Mouse (Mus musculus) neural tube, embryonic 11.5 days (tissue): ENCODE data around the gene Psmd1. TPM values are rescaled to one million over a fixed set of nuclear protein-coding genes. Genes with fewer than 3 reads are reported as not detected.
"Not testable (repeated sequence)": the region's sequence is repeated elsewhere in the genome, so short reads cannot be mapped to it uniquely, and the experiment has no call there.

Experiments used
- ATAC-seq: fragments of 200-750 bp; cut with Nextera tagmentation; 2 replicates; pipeline ENCODE4 v1.8.0; 2017; ENCODE audit warnings: moderate number of reproducible peaks, mild to moderate bottlenecking, moderate TSS enrichment, moderate library complexity; ENCODE audit not compliant: insufficient read depth, low FRiP score, low TSS enrichment
- DNase-seq: peaks from one replicate; pipeline ENCODE4 v3.0.0-alpha.2; 2015; ENCODE audit warnings: low spot score
- H3K27ac ChIP-seq: fragments of 300-500 bp; sonication (generic); 2 replicates; pipeline ENCODE4 v1.5.1; 2014; ENCODE audit warnings: low read depth, mild to moderate bottlenecking, low read length
- H3K27me3 ChIP-seq: fragments of 300-500 bp; sonication (generic); 2 replicates; pipeline ENCODE4 v1.6.1; 2014; ENCODE audit warnings: mild to moderate bottlenecking, low read length, mixed read lengths; ENCODE audit not compliant: control insufficient read depth, insufficient read depth
- H3K36me3 ChIP-seq: fragments of 300-500 bp; sonication (generic); 2 replicates; pipeline ENCODE4 v1.6.1; 2014; ENCODE audit warnings: mild to moderate bottlenecking, low read length, moderate library complexity, mixed read lengths; ENCODE audit not compliant: control insufficient read depth, insufficient read depth
- H3K4me1 ChIP-seq: fragments of 300-500 bp; sonication (generic); 2 replicates; pipeline ENCODE4 v1.6.1; 2014; ENCODE audit warnings: low read length, mixed read lengths; ENCODE audit not compliant: control insufficient read depth, insufficient read depth
- H3K4me2 ChIP-seq: fragments of 300-500 bp; sonication (generic); 2 replicates; pipeline ENCODE4 v1.6.1; 2014; ENCODE audit warnings: low read depth, mild to moderate bottlenecking, moderate library complexity
- H3K4me3 ChIP-seq: fragments of 300-500 bp; sonication (generic); 2 replicates; pipeline ENCODE4 v1.5.1; 2014; ENCODE audit warnings: low read depth, low read length
- H3K9ac ChIP-seq: fragments of 300-500 bp; sonication (generic); 2 replicates; pipeline ENCODE4 v1.6.1; 2014; ENCODE audit warnings: mild to moderate bottlenecking, low read length
- H3K9me3 ChIP-seq: fragments of 300-500 bp; sonication (generic); 2 replicates; pipeline ENCODE4 v1.6.1; 2016; ENCODE audit warnings: low read length; ENCODE audit not compliant: control insufficient read depth
- WGBS: fragments of 180-500 bp; shearing (Covaris S2); extraction: QIAGEN DNeasy Blood & Tissue Kit; methylation state at CpG from one replicate; pipeline ENCODE4 v1.1.7; 2014; 5-methylcytosine and 5-hydroxymethylcytosine counted together
- polyA plus RNA-seq: library from polyadenylated mRNA; unstranded; fragments of >200 nt; fragmentation: Nextera tagmentation; extraction: Ambion mirVana; gene quantifications from 2 replicates; pipeline ENCODE4 v1.2.1, GENCODE M21; 2014

The Psmd1 gene
- polyA plus RNA-seq, result 242 and 249 TPM in 2 replicates

- peak within 1 kb of the TSS; percentile 85 for H3K4me2 ChIP-seq
- H3K27ac ChIP-seq, result peak within 1 kb of the TSS; percentile 36
- H3K36me3 ChIP-seq, result no peaks in the 10 kb centered on the region
- ATAC-seq, result peak; percentile 93
- peak within 1 kb of the TSS; percentile 99 for H3K4me3 ChIP-seq
- no peaks in the 10 kb centered on the region for H3K27me3 ChIP-seq
- under 1% methylated on average over 47 of the region's 47 CpGs for WGBS
- no peaks in the 10 kb centered on the region for H3K9me3 ChIP-seq
- DNase-seq, result peak; percentile 92
- H3K9ac ChIP-seq, result peak within 1 kb of the TSS; percentile 97
- peaks cover 5% of the 10 kb centered on the region; the same call in 1 of the 2 replicates for H3K4me1 ChIP-seq
Observed at GRCm38 (mm10) chr1:86064271-86064991, at the start of gene Psmd1. TSS of gene Psmd1 (plus strand) at chr1:86064387.

- DNase-seq, H3K36me3 ChIP-seq, H3K9ac ChIP-seq, H3K9me3 ChIP-seq, H3K4me2 ChIP-seq, H3K4me1 ChIP-seq, ATAC-seq, H3K4me3 ChIP-seq, H3K27ac ChIP-seq: not testable (repeated sequence)
- 95% methylated on average over 9 of the region's 9 CpGs for WGBS
- peaks cover 10% of the 10 kb centered on the region for H3K27me3 ChIP-seq
Observed at GRCm38 (mm10) chr1:86015758-86016157, 48.4 kb upstream of the Psmd1 start.

- ATAC-seq, result no peak
- Histone ChIP-seq H3K27me3 (peaks cover 10% of the 10 kb centered on the region), H3K36me3 (no peaks in the 10 kb centered on the region), H3K9ac (no peak within 1 kb of the TSS), H3K27ac (no peak within 1 kb of the TSS), H3K4me3 (no peak within 1 kb of the TSS), H3K9me3 (no peaks in the 10 kb centered on the region), H3K4me1 (peaks cover 2% of the 10 kb centered on the region; the same call in 1 of the 2 replicates), H3K4me2 (no peak within 1 kb of the TSS)
- WGBS, result 91% methylated on average over 8 of the region's 8 CpGs
- no peak for DNase-seq
Observed at GRCm38 (mm10) chr1:86016516-86016915, 47.7 kb upstream of the Psmd1 start, which contains the start of gene Spata3. TSS of gene Spata3 (plus strand) at chr1:86016816.

- H3K4me1 ChIP-seq, result peaks cover 2% of the 10 kb centered on the region; the same call in 1 of the 2 replicates
- peaks cover 10% of the 10 kb centered on the region for H3K27me3 ChIP-seq
- no peak overlapping the region for H3K27ac ChIP-seq
- ATAC-seq, result peak; percentile 63
- H3K9me3 ChIP-seq, result no peaks in the 10 kb centered on the region
- H3K4me2 ChIP-seq, result peak overlapping the region; percentile 95
- peak; percentile 80 for DNase-seq
- H3K9ac ChIP-seq, result peak overlapping the region; percentile 59
- 4% methylated on average over 56 of the region's 60 CpGs for WGBS
- no peaks in the 10 kb centered on the region for H3K36me3 ChIP-seq
- H3K4me3 ChIP-seq, result peak overlapping the region; percentile 50
Observed at GRCm38 (mm10) chr1:86018235-86019055, 45.7 kb upstream of the Psmd1 start.

GRCm38 (mm10) chr1:86021365-86021989, 42.7 kb upstream of the Psmd1 start:
- Histone ChIP-seq H3K27me3 (peaks cover 10% of the 10 kb centered on the region), H3K36me3 (no peaks in the 10 kb centered on the region), H3K9ac (no peak overlapping the region), H3K4me3 (no peak overlapping the region), H3K27ac (no peak overlapping the region), H3K4me1 (peaks cover 2% of the 10 kb centered on the region; the same call in 1 of the 2 replicates), H3K9me3 (no peaks in the 10 kb centered on the region), H3K4me2 (no peak overlapping the region)
- 74% methylated on average over 11 of the region's 11 CpGs for WGBS
- ATAC-seq (no peak), DNase-seq (no peak)

GRCm38 (mm10) chr1:86032273-86032987, 31.8 kb upstream of the Psmd1 start:
- 8% methylated on average over 11 of the region's 11 CpGs for WGBS
- H3K27me3 ChIP-seq, result no peaks in the 10 kb centered on the region
- no peaks in the 10 kb centered on the region for H3K9me3 ChIP-seq
- ATAC-seq (no peak), DNase-seq (peak; percentile 34)
- no peak overlapping the region for H3K4me3 ChIP-seq
- H3K4me1 ChIP-seq, result no peaks in the 10 kb centered on the region
- H3K9ac ChIP-seq, result no peak overlapping the region
- H3K27ac ChIP-seq, result no peak overlapping the region
- H3K36me3 ChIP-seq, result no peaks in the 10 kb centered on the region
- no peak overlapping the region for H3K4me2 ChIP-seq

GRCm38 (mm10) chr1:86038191-86038951, 25.8 kb upstream of the Psmd1 start:
- no peak overlapping the region for H3K4me3 ChIP-seq
- no peaks in the 10 kb centered on the region for H3K36me3 ChIP-seq
- no peaks in the 10 kb centered on the region for H3K4me1 ChIP-seq
- ATAC-seq, result no peak
- 83% methylated on average over 3 of the region's 3 CpGs for WGBS
- H3K27me3 ChIP-seq, result no peaks in the 10 kb centered on the region
- H3K9me3 ChIP-seq, result 0 out of 2 replicates have a peak, but pooled peaks cover 3% of the 10 kb centered on the region
- no peak overlapping the region for H3K27ac ChIP-seq
- H3K4me2 ChIP-seq, result no peak overlapping the region
- H3K9ac ChIP-seq, result no peak overlapping the region
- no peak for DNase-seq
